Mouse (Mus musculus) heart, postnatal 0 days (tissue): ENCODE data around the gene Syt3.

ENCODE experiments used
- CTCF ChIP-seq: IDR thresholded peaks from 2 replicates; pipeline ENCODE4 v1.5.1; 2016; ENCODE audit warnings: antibody characterized with exemption, control low read depth, low read depth
- EP300 ChIP-seq: IDR thresholded peaks from 2 replicates; pipeline ENCODE4 v1.6.1; 2016; ENCODE audit warnings: antibody characterized with exemption, low read depth

DNA sequence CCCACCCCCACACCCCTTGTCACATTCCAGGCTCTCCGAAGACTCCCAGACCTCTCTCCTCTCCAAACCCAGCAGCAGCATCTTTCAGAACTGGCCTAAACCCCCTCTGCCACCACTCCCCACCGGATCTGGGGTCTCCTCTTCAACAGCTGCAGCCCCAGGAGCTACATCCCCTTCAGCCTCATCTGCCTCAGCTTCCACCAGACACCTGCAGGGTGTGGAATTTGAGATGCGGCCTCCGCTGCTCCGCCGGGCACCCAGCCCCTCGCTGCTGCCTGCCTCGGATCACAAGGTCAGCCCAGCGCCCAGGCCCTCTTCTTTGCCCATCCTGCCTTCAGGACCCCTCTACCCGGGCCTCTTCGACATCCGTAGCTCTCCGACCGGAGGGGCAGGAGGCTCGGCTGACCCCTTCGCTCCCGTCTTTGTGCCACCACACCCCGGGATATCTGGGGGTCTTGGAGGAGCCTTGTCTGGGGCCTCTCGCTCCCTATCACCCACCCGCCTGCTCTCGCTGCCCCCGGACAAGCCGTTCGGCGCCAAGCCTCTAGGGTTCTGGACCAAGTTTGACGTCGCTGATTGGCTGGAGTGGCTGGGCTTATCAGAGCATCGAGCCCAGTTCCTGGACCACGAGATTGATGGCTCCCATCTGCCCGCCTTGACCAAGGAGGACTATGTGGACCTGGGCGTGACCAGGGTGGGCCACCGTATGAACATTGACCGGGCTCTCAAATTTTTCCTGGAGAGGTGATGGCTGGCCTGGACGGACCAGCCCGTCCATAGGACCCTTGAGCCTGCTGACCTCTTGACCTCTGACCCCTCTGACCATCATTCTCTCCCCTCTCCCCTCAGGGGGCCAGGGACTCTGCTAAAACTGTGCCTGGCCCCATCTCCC lies 27.1 kb upstream of the Syt3 start:
- TF ChIP-seq CTCF (no peak), EP300 (no peak)
